Mouse (Mus musculus) ES-Bruce4 (cell line): ENCODE measurements around the gene Gjb5. TPM values are rescaled to one million over a fixed set of nuclear protein-coding genes. Genes with fewer than 3 reads are reported as not detected.

ENCODE experiments used
- H3K27ac ChIP-seq: 2 replicates; pipeline ENCODE4 v1.5.1; 2012; ENCODE audit warnings: low read length, inconsistent platforms; ENCODE audit not compliant: insufficient read depth
- H3K27me3 ChIP-seq: 2 replicates; pipeline ENCODE4 v1.6.1; 2012; ENCODE audit warnings: mild to moderate bottlenecking, low read length, inconsistent platforms; ENCODE audit not compliant: control insufficient read depth, poor library complexity, insufficient read depth, severe bottlenecking
- H3K36me3 ChIP-seq: 2 replicates; pipeline ENCODE4 v1.6.1; 2012; ENCODE audit warnings: inconsistent platforms, mild to moderate bottlenecking, low read length, moderate library complexity; ENCODE audit not compliant: control insufficient read depth, poor library complexity, insufficient read depth, severe bottlenecking
- H3K4me1 ChIP-seq: one replicate; pipeline ENCODE4 v1.8.1; 2011; ENCODE audit warnings: low read length; ENCODE audit not compliant: control insufficient read depth, insufficient read depth
- H3K4me3 ChIP-seq: 2 replicates; pipeline ENCODE4 v1.5.1; 2011; ENCODE audit warnings: low read depth, mild to moderate bottlenecking, low read length
- H3K9ac ChIP-seq: 2 replicates; pipeline ENCODE4 v1.6.1; 2012; ENCODE audit warnings: low read depth, mild to moderate bottlenecking, inconsistent platforms; ENCODE audit not compliant: poor library complexity, severe bottlenecking
- H3K9me3 ChIP-seq: replicated peaks from 2 replicates; pipeline ENCODE4 v1.6.1; 2012; ENCODE audit warnings: mild to moderate bottlenecking, low read length, inconsistent platforms; ENCODE audit not compliant: control insufficient read depth, poor library complexity, insufficient read depth, severe bottlenecking
- CTCF ChIP-seq: IDR thresholded peaks from one replicate; pipeline ENCODE4 v1.8.1; 2011; ENCODE audit warnings: low read depth, low read length
- EP300 ChIP-seq: IDR thresholded peaks from 2 replicates; pipeline ENCODE4 v1.6.1; 2011; ENCODE audit warnings: low read depth, low read length; ENCODE audit not compliant: insufficient read depth
- POLR2A ChIP-seq: IDR thresholded peaks from one replicate; pipeline ENCODE4 v1.8.1; 2011; ENCODE audit warnings: low read length; ENCODE audit not compliant: insufficient read depth
- polyA plus RNA-seq: library from polyadenylated mRNA; stranded (reverse); fragments of >200 nt; gene quantifications from 2 replicates; pipeline ENCODE4 v1.2.4, GENCODE M21; 2011; ENCODE audit warnings: low read depth; ENCODE audit not compliant: missing spikeins, insufficient read depth, insufficient read length

Gjb5 gene
- polyA plus RNA-seq, 1 experiment: 15.9 TPM

GRCm38 (mm10) chr4:127354506-127355485 lies 3.2 kb downstream of the Gjb5 start:
- Histone ChIP-seq H3K9me3 (no peaks in the 10 kb centered on the region), H3K27ac (no peak overlapping the region), H3K36me3 (peaks cover 9% of the 10 kb centered on the region; the same call in 1 of the 2 replicates), H3K4me3 (no peak overlapping the region), H3K4me1 (peaks cover 12% of the 10 kb centered on the region), H3K9ac (no peak overlapping the region), H3K27me3 (no peaks in the 10 kb centered on the region)
- TF ChIP-seq EP300: no peak
- no peak for TF ChIP-seq CTCF
- no peak for TF ChIP-seq POLR2A

- Histone ChIP-seq H3K4me1 (peaks cover 4% of the 10 kb centered on the region), H3K4me3 (0 out of 2 replicates have a peak within 1 kb of the TSS, but pooled peaks have one; percentile 10), H3K36me3 (peaks cover 9% of the 10 kb centered on the region; the same call in 1 of the 2 replicates), H3K27ac (no peak within 1 kb of the TSS; the same call in 1 of the 2 replicates), H3K27me3 (no peaks in the 10 kb centered on the region), H3K9ac (0 out of 2 replicates have a peak within 1 kb of the TSS, but pooled peaks have one; percentile 5), H3K9me3 (no peaks in the 10 kb centered on the region)
- no peak for TF ChIP-seq POLR2A
- 0 out of 2 replicates have a peak, but pooled peaks have one; percentile 31 for TF ChIP-seq EP300
Observed at GRCm38 (mm10) chr4:127353951-127354438, 4.0 kb downstream of the Gjb5 start, which contains the start of gene Gjb4. Gjb4 (minus strand) TSS chr4:127354081.

- TF ChIP-seq POLR2A (no peak), CTCF (no peak), EP300 (no peak)
- Histone ChIP-seq H3K27me3 (no peaks in the 10 kb centered on the region), H3K4me1 (peaks cover 3% of the 10 kb centered on the region), H3K4me3 (no peak overlapping the region), H3K9ac (no peak overlapping the region), H3K36me3 (peaks cover 9% of the 10 kb centered on the region; the same call in 1 of the 2 replicates), H3K27ac (no peak overlapping the region), H3K9me3 (no peaks in the 10 kb centered on the region)
Observed at GRCm38 (mm10) chr4:127352594-127352993, 5.4 kb downstream of the Gjb5 start.

GRCm38 (mm10) chr4:127349560-127350300 lies 8.3 kb downstream of the Gjb5 start:
- Histone ChIP-seq H3K9me3 (no peaks in the 10 kb centered on the region), H3K27ac (no peak overlapping the region), H3K36me3 (no peaks in the 10 kb centered on the region), H3K9ac (no peak overlapping the region), H3K4me1 (no peaks in the 10 kb centered on the region), H3K27me3 (no peaks in the 10 kb centered on the region), H3K4me3 (no peak overlapping the region)
- no peak for TF ChIP-seq CTCF

GRCm38 (mm10) chr4:127345000-127345399 lies 13.0 kb downstream of the Gjb5 start:
- no peak overlapping the region for H3K9ac ChIP-seq
- no peaks in the 10 kb centered on the region for H3K36me3 ChIP-seq
- no peak overlapping the region for H3K4me3 ChIP-seq
- no peak for TF ChIP-seq CTCF
- TF ChIP-seq EP300: peak; percentile 97
- H3K27me3 ChIP-seq: no peaks in the 10 kb centered on the region
- peaks cover 4% of the 10 kb centered on the region for H3K4me1 ChIP-seq
- H3K9me3 ChIP-seq: no peaks in the 10 kb centered on the region
- H3K27ac ChIP-seq: peak overlapping the region; percentile 97
